Mouse (Mus musculus) adrenal gland, postnatal 0 days (tissue): ENCODE results near the gene Chek2. TPM values are rescaled to one million over a fixed set of nuclear protein-coding genes. Genes with fewer than 3 reads are reported as not detected.

Experiments used
- polyA plus RNA-seq: library from polyadenylated mRNA; unstranded; fragments of >200 nt; fragmentation: Nextera tagmentation; extraction: Ambion mirVana; gene quantifications from 2 replicates; pipeline ENCODE4 v1.2.1, GENCODE M21; 2015

The Chek2 gene
- polyA plus RNA-seq: 13.9 and 17.3 TPM in 2 replicates

DNA sequence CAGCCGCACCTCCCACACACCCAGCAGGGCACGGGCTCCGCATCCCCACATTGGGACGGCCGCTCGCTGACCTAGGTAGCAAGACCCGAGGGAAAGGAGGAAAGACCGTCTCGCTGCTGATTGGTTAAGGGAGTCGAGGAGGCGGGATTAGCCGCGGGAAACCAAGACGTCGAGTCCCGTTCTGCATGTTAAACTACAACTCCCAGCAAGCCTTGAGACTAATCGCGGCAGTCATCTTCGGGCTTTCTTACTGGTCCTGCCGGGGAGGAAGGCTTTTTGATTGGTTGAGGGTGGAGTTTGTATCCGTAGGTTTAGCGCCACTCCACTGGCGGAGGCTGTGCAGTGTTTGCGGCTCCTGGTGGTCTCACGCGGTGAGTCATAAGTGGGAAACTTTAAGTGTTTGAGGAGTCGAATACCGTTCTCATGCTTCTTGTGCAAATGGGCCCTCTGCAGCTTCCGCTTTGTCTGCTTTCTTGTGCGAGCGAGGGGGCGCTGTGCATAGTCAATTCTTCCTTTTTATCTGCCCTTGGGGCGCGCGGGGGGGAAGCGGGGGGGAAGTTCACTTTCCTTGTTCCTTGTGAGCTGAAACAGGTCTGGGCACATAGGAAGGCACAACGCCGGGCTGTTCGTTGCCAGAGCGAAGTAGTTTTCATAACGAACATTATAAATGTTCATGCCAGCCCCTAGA lies at the start of gene Chek2, which contains the start of gene Hscb:
Chek2 (plus strand) TSS at position 302 of the 688 bp plus-strand sequence.
Hscb (minus strand) TSS at position 100 of the 688 bp plus-strand sequence.

DNA sequence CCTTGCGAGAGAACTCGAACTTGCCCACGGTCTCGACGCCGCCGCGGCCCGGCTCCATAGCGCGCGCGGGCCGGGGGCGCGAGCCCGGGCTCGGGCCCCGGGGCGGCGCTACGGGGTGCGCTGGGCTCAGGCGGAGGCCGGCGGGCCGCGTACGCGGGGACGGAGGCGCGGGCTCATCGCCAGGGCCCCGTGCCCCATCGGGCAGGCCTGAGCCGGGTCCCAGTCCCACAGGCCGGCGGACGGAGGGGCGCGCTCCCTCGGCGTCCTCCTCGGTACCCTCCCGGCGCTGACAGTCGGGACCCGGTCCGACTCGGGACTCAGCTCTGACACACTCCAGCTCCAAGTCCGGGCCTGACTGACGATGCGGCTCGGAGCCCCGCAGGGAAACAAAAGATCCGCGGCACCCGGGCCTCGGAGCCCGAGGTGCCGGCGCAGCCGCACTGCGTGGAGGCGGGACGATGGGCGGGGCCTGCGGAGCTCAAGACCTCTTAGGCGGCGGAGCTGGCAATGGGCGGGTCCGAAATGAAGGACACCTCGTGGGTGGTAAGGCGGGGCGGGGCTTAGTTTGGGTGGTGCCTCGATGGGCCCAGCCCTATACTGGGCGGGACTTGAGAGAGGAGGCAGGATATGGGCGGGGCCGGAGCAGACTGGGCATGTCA lies 30.0 kb upstream of the Chek2 start, which contains the start of gene Ulk1:
Ulk1 (minus strand) TSS at position 431 of the 659 bp plus-strand sequence.

DNA sequence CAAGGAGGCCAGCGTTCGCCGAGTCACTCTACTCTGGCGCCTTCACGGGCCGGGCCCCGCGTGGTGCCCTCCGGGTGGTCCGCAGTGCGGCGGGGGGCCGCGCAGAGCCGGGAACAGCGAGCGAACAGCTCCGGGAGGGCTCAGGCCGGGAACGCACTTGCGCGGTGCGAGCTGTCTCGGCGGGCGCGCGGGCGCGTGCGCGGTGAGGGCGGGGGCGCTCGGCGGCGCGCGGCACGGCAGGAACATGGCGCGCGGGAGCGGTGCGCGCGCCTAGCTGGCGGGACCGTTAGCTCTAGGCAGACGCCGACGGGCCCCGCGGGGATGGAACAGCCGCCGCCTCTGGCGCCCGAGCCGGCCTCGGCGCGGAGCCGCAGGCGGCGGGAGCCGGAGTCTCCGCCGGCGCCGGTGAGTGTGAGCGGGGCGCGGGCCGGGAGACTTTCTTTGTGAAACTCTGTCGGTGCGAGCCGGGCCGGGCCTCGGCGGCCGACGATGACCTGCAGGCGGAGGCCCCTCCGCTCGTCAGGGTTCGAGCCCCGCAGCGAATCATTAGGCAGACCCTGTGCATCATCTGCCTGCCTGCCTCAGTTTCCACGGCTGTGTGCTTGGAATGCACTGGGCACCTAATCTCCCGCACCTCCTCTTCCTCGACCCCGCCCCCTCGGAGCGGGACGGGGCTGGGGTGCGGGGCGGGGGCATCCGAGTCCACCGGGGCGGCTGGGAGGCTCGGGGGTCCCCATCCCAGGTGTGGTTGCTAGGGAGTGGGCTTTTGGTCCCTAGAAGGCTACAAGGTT lies 40.0 kb downstream of the Chek2 start, which contains the start of gene Ttc28:
Ttc28 (plus strand) TSS at position 220 of the 791 bp plus-strand sequence.

Other genes starting within 250 kb of the Chek2 start
- 15.9 and 20.4 TPM in 2 replicates for gene Noc4l, start 186.6 kb upstream of the Chek2 start, polyA plus RNA-seq
- gene Ddx51, start 186.5 kb upstream of the Chek2 start, polyA plus RNA-seq: 10.6 and 13.8 TPM in 2 replicates
- 18.8 and 25.5 TPM in 2 replicates for gene Ep400, start 69.3 kb upstream of the Chek2 start, polyA plus RNA-seq
- 14.3 and 26.5 TPM in 2 replicates for gene Pus1, start 59.3 kb upstream of the Chek2 start, polyA plus RNA-seq
- gene Ulk1, start 29.9 kb upstream of the Chek2 start, polyA plus RNA-seq: 11.2 and 12.0 TPM in 2 replicates
- 47.8 and 53.3 TPM in 2 replicates for gene Hscb, start 202 bp upstream of the Chek2 start, polyA plus RNA-seq
- 6.8 and 7.5 TPM in 2 replicates for gene Ttc28, start 39.8 kb downstream of the Chek2 start, polyA plus RNA-seq